Mouse (Mus musculus): ENCODE measurements around the gene Rassf3. TPM values are rescaled to one million over a fixed set of nuclear protein-coding genes. Genes with fewer than 3 reads are reported as not detected.

Rassf3 gene
- polyA plus RNA-seq, 1 experiment from 2014 or later: 14.8 TPM

DNA sequence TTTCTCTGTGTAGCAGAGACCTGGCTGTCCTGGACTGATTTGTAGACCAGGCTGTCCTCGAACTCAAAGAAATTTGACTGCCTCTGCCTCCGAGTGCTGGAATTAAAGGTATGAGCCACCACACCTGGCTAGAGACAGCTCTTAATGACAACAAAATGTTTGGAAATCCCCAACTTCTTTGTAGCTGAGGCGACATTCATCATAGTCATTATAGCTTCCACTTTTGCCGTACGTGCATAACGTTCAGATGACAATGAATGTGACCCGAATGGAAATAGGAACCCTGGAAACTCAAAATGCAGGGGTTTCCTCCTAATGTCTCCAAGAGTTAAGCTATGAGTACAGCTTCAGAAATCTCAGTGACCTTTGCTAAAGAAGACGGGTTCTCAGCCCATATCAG lies 22.1 kb downstream of the Rassf3 start:
- H3K27me3 ChIP-seq (ENCODE audit: insufficient read depth, low read length): no peaks in the 10 kb centered on the region
- 66% methylated on average over 8 of the region's 8 CpGs for WGBS
- H3K9ac ChIP-seq (replicated peaks; ENCODE audit: low read length): no peak overlapping the region
- no peak overlapping the region for H3K4me3 ChIP-seq (ENCODE audit: low read length)
- H3K36me3 ChIP-seq (ENCODE audit: insufficient read depth, low read length): no peaks in the 10 kb centered on the region
- no peak for ATAC-seq (ENCODE audit: low FRiP score, low TSS enrichment)
- no peak overlapping the region for H3K27ac ChIP-seq (ENCODE audit: low read length)
- H3K9me3 ChIP-seq (ENCODE audit: low read length): no peaks in the 10 kb centered on the region
- peaks cover 25% of the 10 kb centered on the region for H3K4me1 ChIP-seq (ENCODE audit: insufficient read depth, low read length)
- no peak overlapping the region for H3K4me2 ChIP-seq (replicated peaks; ENCODE audit: low read depth, low read length)

DNA sequence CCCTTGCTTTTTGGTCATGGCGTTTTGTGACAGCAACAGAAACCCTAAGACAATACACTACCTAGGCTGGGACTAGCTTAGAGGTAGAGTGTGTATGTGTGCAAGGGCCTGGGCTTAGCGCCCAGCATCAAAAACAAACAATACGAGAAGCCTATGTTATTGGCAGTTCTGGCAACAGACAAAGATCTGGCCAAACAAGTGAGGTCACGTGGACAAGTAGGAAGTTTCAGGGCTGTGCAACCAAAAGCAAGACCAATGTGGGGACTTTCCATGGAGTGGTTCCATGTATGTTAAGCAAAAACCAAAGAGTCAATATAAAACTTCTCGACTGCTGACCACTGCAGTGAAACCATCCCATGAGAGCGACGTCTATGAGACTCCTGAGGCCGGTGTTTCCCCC lies 30.3 kb downstream of the Rassf3 start:
- 89% methylated on average over 8 of the region's 8 CpGs for WGBS

DNA sequence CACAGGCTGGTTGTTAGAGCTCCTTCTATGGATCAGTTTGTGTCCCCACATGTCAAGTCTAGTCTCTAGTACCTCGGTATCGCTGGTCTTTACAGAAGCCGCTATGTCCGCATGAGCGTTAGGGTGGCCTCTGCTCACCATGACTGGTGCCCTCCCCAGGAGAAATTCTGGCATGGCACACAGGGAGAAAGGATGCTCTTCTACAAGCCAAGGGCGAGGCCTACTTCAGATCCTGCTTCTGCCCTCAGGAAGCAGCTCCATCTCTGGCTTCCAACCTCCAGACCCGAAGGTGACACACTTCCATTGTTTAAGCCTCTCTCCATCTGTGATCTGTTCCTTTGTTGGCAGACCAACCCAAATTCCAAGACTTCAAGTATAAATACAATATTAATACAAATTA lies 31.9 kb downstream of the Rassf3 start:
- whole genome bisulfite sequencing: 85% methylated on average over 7 of the region's 7 CpGs
- H3K9ac ChIP-seq (replicated peaks; ENCODE audit: low read length): no peak overlapping the region
- H3K9me3 ChIP-seq (ENCODE audit: low read length): no peaks in the 10 kb centered on the region
- no peak for ATAC-seq (ENCODE audit: low FRiP score, low TSS enrichment)
- no peaks in the 10 kb centered on the region for H3K36me3 ChIP-seq (ENCODE audit: insufficient read depth, low read length)
- H3K27ac ChIP-seq (ENCODE audit: low read length): no peak overlapping the region
- H3K4me2 ChIP-seq (replicated peaks; ENCODE audit: low read depth, low read length): no peak overlapping the region
- H3K4me3 ChIP-seq (ENCODE audit: low read length): no peak overlapping the region
- H3K4me1 ChIP-seq (ENCODE audit: insufficient read depth, low read length): peaks cover 15% of the 10 kb centered on the region
- H3K27me3 ChIP-seq (ENCODE audit: insufficient read depth, low read length): no peaks in the 10 kb centered on the region

More for the DNA sequence above, 30.3 kb downstream of the Rassf3 start:
- Histone ChIP-seq H3K36me3 (ENCODE audit: insufficient read depth, low read length) (no peaks in the 10 kb centered on the region), H3K9me3 (ENCODE audit: low read length) (no peaks in the 10 kb centered on the region), H3K4me3 (ENCODE audit: low read length) (no peak overlapping the region), H3K27me3 (ENCODE audit: insufficient read depth, low read length) (no peaks in the 10 kb centered on the region), H3K27ac (ENCODE audit: low read length) (no peak overlapping the region), H3K4me2 (replicated peaks; ENCODE audit: low read depth, low read length) (no peak overlapping the region), H3K9ac (replicated peaks; ENCODE audit: low read length) (no peak overlapping the region), H3K4me1 (ENCODE audit: insufficient read depth, low read length) (peaks cover 12% of the 10 kb centered on the region)
- ATAC-seq (ENCODE audit: low FRiP score, low TSS enrichment): no peak

DNA sequence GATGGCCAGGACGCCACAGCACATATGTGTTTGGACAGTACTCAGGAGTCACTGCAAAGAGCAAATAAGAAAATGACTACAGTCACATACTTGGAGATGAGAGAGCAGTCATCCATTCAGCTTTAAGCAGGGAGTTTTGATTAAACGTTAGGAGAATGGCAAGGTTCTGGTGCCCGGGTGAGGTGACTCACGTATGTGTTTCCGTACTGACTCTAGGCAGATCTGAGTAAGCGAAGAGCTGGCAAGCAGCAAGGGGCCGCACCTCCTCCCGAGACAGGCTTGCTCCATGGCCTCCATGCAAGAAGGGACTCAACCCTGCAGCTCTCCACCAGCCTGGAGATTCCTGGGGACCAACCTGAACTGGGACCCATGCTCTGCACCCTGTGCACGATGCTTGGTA lies 32.4 kb downstream of the Rassf3 start:
- no peak for ATAC-seq (ENCODE audit: low FRiP score, low TSS enrichment)
- H3K9ac ChIP-seq (replicated peaks; ENCODE audit: low read length): no peak overlapping the region
- no peaks in the 10 kb centered on the region for H3K27me3 ChIP-seq (ENCODE audit: insufficient read depth, low read length)
- no peak overlapping the region for H3K27ac ChIP-seq (ENCODE audit: low read length)
- H3K4me2 ChIP-seq (replicated peaks; ENCODE audit: low read depth, low read length): no peak overlapping the region
- peaks cover 15% of the 10 kb centered on the region for H3K4me1 ChIP-seq (ENCODE audit: insufficient read depth, low read length)
- H3K36me3 ChIP-seq (ENCODE audit: insufficient read depth, low read length): no peaks in the 10 kb centered on the region
- no peak overlapping the region for H3K4me3 ChIP-seq (ENCODE audit: low read length)
- 75% methylated on average over 9 of the region's 9 CpGs for WGBS
- no peaks in the 10 kb centered on the region for H3K9me3 ChIP-seq (ENCODE audit: low read length)

DNA sequence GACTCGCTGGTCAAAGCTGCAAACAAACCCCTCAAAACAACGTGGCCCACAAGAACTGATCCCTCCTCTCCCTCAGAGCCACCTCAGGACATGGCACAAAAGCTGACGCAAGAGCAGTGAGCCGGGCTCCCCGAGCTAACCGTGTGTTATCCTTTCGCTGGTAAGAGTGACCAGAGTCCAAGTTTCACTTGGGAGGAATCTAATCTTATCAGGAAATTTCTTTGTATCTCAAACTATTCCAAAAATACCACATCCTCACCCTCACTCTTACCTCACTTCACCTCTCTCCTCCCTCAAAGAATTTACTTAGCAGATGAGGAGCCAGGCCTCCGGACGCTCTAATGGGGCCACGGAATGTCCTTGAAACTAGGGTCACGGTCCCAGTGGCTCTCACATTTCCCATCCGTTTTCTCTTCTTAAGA lies 36.8 kb downstream of the Rassf3 start:
- Histone ChIP-seq H3K36me3 (ENCODE audit: insufficient read depth, low read length) (no peaks in the 10 kb centered on the region), H3K9me3 (ENCODE audit: low read length) (no peaks in the 10 kb centered on the region), H3K4me2 (replicated peaks; ENCODE audit: low read depth, low read length) (no peak overlapping the region), H3K27ac (ENCODE audit: low read length) (no peak overlapping the region), H3K27me3 (ENCODE audit: insufficient read depth, low read length) (no peaks in the 10 kb centered on the region), H3K4me3 (ENCODE audit: low read length) (no peak overlapping the region), H3K4me1 (ENCODE audit: insufficient read depth, low read length) (peaks cover 29% of the 10 kb centered on the region), H3K9ac (replicated peaks; ENCODE audit: low read length) (no peak overlapping the region)
- 74% methylated on average over 12 of the region's 12 CpGs for WGBS
- ATAC-seq (ENCODE audit: low FRiP score, low TSS enrichment): no peak

DNA sequence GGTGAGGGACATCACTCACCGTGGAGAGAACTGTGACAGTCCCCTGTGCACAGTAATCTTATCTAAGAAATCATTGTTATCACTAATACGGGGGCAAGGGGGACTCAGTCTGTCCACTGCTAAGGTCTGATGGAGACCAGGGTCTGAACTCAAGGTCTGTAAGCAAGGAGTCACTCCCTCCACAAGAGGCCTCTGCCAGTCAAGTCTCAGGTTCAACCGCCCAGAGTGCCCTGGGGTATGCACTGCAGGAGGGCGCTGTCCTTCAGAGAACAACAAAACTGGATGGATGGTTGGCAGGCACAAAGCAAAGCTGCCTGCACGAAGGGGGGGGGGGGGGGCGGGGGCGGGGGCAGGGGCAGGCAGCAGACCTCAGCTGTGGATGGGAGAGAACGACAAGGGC lies 38.0 kb downstream of the Rassf3 start:
- no peak overlapping the region for H3K9ac ChIP-seq (replicated peaks; ENCODE audit: low read length)
- H3K4me3 ChIP-seq (ENCODE audit: low read length): no peak overlapping the region
- 82% methylated on average over 5 of the region's 8 CpGs for WGBS
- no peak overlapping the region for H3K27ac ChIP-seq (ENCODE audit: low read length)
- H3K36me3 ChIP-seq (ENCODE audit: insufficient read depth, low read length): no peaks in the 10 kb centered on the region
- ATAC-seq (ENCODE audit: low FRiP score, low TSS enrichment): no peak
- H3K4me2 ChIP-seq (replicated peaks; ENCODE audit: low read depth, low read length): no peak overlapping the region
- H3K27me3 ChIP-seq (ENCODE audit: insufficient read depth, low read length): no peaks in the 10 kb centered on the region
- peaks cover 35% of the 10 kb centered on the region for H3K4me1 ChIP-seq (ENCODE audit: insufficient read depth, low read length)
- H3K9me3 ChIP-seq (ENCODE audit: low read length): no peaks in the 10 kb centered on the region

DNA sequence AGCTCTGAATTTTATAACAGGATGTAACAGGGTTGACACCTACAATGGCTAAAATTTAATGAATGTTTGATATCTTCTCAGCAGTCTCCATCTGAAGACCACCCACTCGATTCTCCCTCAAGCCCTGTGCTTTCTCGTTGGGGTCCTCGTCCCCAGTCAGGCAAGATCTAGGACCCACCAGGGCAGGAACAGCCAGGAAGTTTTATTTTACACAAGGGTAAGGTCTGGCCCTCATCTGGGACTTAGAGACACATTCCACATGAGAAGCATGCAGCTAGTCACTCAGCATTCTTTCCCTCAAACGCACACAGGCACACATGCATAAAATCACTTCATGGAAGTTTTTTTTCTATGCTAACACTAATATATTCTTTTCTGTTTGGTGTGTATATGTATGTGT lies 39.5 kb downstream of the Rassf3 start:
- H3K36me3 ChIP-seq (ENCODE audit: insufficient read depth, low read length): no peaks in the 10 kb centered on the region
- no peak overlapping the region for H3K9ac ChIP-seq (replicated peaks; ENCODE audit: low read length)
- peaks cover 49% of the 10 kb centered on the region for H3K4me1 ChIP-seq (ENCODE audit: insufficient read depth, low read length)
- peak overlapping the region; percentile 21 for H3K27ac ChIP-seq (ENCODE audit: low read length)
- 32% methylated on average over 4 of the region's 4 CpGs for WGBS
- H3K9me3 ChIP-seq (ENCODE audit: low read length): no peaks in the 10 kb centered on the region
- no peaks in the 10 kb centered on the region for H3K27me3 ChIP-seq (ENCODE audit: insufficient read depth, low read length)
- H3K4me2 ChIP-seq (replicated peaks; ENCODE audit: low read depth, low read length): no peak overlapping the region
- no peak overlapping the region for H3K4me3 ChIP-seq (ENCODE audit: low read length)
- ATAC-seq (ENCODE audit: low FRiP score, low TSS enrichment): no peak

DNA sequence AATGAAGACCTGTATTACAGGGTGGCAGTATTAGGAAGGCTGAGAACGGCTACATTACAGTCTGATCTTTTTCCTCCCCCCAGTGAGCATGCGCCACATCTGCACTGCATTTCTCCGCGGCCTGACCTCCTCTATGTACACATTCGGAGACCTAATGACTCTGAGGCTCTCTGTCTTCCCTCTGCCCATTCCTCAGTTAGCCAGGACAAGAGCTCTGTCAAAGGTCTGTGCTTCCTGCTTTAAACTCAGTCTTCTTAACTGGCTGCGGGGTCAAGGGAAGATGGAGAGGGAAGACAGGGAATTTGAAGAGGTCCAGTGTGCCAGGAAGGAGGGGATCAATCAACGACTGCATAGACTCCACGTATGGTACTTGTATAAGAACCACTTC lies 39.9 kb downstream of the Rassf3 start:
- ATAC-seq (ENCODE audit: low FRiP score, low TSS enrichment): no peak
- Histone ChIP-seq H3K4me3 (ENCODE audit: low read length) (no peak overlapping the region), H3K36me3 (ENCODE audit: insufficient read depth, low read length) (no peaks in the 10 kb centered on the region), H3K27me3 (ENCODE audit: insufficient read depth, low read length) (no peaks in the 10 kb centered on the region), H3K4me1 (ENCODE audit: insufficient read depth, low read length) (peaks cover 54% of the 10 kb centered on the region), H3K27ac (ENCODE audit: low read length) (peak overlapping the region; percentile 21), H3K9me3 (ENCODE audit: low read length) (no peaks in the 10 kb centered on the region), H3K9ac (replicated peaks; ENCODE audit: low read length) (0 out of 2 replicates have a peak overlapping the region, but pooled peaks have one; percentile 3), H3K4me2 (replicated peaks; ENCODE audit: low read depth, low read length) (no peak overlapping the region; the same call in 1 of the 2 replicates)
- WGBS: 10% methylated on average over 8 of the region's 8 CpGs

DNA sequence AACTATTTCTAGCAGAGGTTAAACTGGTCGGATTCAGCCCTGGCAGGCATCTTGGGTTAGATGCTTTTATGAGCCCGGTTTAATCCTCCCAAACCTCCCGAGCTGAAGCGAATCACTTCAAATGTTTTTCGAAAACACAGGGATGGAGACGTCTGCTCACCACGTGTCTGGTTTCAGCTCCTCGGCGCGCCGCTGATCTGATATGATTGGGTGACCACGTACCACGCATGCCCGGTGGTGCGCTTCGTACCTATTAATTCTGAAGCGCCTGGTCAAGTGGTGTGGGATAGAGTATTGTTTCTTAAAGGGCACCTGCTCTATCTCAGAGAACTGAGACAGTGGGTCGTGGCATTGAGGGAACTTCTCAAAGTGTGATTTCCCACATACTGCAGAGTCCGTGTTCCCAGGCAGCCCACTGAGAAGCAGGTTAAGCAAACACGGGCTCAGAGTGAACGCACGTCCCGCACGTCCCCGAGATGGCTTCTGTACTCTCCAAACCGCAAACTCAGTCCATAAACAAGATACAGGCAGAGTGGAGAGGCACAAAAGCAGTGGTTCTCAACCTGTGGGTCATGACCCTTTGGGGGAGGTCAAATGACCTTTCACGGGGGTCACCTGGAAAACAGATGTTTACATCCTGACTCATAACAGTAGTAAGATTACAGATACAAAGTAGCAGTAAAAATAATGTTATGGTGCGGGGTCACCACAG lies 40.4 kb downstream of the Rassf3 start:
- Histone ChIP-seq H3K27me3 (ENCODE audit: insufficient read depth, low read length) (no peaks in the 10 kb centered on the region), H3K27ac (ENCODE audit: low read length) (peak overlapping the region; percentile 26; the same call in 1 of the 2 replicates)

DNA sequence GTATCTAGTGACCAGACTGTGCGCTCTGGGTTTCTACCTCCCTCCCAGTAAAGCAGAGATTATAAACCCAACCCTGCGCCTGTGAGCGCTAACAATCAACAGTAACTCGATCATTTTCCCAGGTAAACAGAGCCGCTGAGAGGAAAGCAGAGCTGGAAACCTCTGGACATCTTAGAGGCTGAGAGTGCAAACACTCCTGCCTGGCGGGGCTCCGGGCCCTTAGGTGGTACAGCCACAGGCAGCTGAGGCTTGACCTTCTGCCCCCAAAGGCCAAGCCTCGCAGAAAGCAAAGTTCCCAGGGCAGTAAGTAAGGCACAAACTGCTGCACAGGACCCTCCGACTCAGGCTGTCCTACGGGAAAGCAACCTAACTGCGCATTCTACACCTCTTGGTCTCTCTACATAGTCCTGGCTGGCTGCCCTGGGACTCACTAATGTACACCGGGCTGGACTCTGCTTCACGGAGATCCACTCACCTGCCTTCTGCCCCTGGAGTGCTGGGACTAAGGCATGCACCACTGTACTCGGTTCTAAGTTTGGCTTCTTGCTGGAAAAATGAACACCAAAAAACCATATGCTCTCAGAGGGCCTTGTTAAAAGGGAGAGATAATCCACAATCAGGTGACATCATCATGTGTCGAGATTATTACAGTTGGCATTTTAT lies 41.6 kb downstream of the Rassf3 start:
- 59% methylated on average over 15 of the region's 15 CpGs for WGBS
- no peak overlapping the region for H3K9ac ChIP-seq (replicated peaks; ENCODE audit: low read length)
- no peak for ATAC-seq (ENCODE audit: low FRiP score, low TSS enrichment)
- H3K4me1 ChIP-seq (ENCODE audit: insufficient read depth, low read length): peaks cover 68% of the 10 kb centered on the region
- no peak overlapping the region for H3K4me3 ChIP-seq (ENCODE audit: low read length)
- H3K27me3 ChIP-seq (ENCODE audit: insufficient read depth, low read length): no peaks in the 10 kb centered on the region
- no peaks in the 10 kb centered on the region for H3K36me3 ChIP-seq (ENCODE audit: insufficient read depth, low read length)
- H3K9me3 ChIP-seq (ENCODE audit: low read length): no peaks in the 10 kb centered on the region
- H3K4me2 ChIP-seq (replicated peaks; ENCODE audit: low read depth, low read length): no peak overlapping the region
- H3K27ac ChIP-seq (ENCODE audit: low read length): 0 out of 2 replicates have a peak overlapping the region, but pooled peaks have one; percentile 14

More for the DNA sequence above, 40.4 kb downstream of the Rassf3 start:
- Histone ChIP-seq H3K4me3 (ENCODE audit: low read length) (peak overlapping the region; percentile 12; the same call in 1 of the 2 replicates), H3K9me3 (ENCODE audit: low read length) (no peaks in the 10 kb centered on the region), H3K9ac (replicated peaks; ENCODE audit: low read length) (peak overlapping the region; percentile 29; the same call in 1 of the 2 replicates), H3K4me2 (replicated peaks; ENCODE audit: low read depth, low read length) (peak overlapping the region; percentile 43), H3K36me3 (ENCODE audit: insufficient read depth, low read length) (no peaks in the 10 kb centered on the region), H3K4me1 (ENCODE audit: insufficient read depth, low read length) (peaks cover 59% of the 10 kb centered on the region)
- WGBS: 30% methylated on average over 28 of the region's 28 CpGs
- peak; percentile 43; the same call in 1 of the 2 replicates for ATAC-seq (ENCODE audit: low FRiP score, low TSS enrichment)
